Mouse (Mus musculus): ENCODE results near the gene Celf2. TPM values are rescaled to one million over a fixed set of nuclear protein-coding genes. Genes with fewer than 3 reads are reported as not detected.

Gene Celf2
- total RNA-seq, 1 experiment, result 3.7 TPM

DNA sequence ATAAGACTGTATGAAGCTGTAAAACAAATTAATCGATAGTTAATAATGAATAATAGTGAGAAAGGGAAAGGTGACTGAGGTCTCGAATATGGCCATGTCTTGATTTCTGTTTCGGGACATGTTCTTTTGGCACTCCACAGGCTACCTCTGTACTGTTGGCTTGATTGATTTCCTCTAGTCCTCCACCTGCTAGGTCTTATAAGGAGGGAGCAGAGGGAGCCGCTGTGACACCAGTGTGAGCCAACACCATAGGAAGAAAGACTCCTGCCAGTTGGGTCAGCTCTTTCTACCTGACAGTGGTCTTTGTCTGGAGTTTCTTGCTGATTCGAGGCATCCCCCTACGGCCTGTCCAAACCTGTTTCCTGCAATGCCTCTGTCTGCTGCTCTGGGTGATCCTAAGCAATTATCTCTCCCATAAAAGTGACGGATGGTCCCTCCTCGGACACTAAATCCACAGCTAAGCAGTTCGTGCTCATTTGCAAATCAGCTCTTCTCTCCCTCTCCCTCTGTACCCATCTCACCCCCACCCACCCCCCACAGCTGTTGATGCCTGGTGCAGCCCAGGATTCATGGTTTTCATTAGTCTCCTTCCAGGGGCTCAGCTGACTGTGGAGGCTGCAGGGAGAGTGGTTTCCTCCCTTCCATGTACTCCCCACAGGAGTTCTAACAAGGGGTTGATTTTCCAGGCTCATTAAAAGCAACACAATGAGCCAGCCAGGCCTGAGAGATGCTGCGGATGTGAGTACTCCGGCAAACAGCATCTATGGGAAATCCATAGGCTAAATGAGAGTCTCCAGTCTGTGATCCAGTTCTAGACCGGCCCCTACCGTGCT lies 1003.2 kb downstream of the Celf2 start:
- DNase-seq (ENCODE audit: low read depth, low spot score), result no peak
- Histone ChIP-seq H3K4me3 (ENCODE audit: insufficient read depth in 1 of 2, low read depth in 1 of 2, low read length in 2 of 2, poor library complexity in 1 of 2, severe bottlenecking in 1 of 2) (no peak overlapping the region), H3K9me3 (ENCODE audit: control insufficient read depth, insufficient read depth, low read depth, low read length) (no peaks in the 10 kb centered on the region), H3K9ac (ENCODE audit: insufficient read depth, low read depth, low read length, poor library complexity, severe bottlenecking) (no peak overlapping the region), H3K27ac (ENCODE audit: insufficient read depth, low read depth, low read length, poor library complexity, severe bottlenecking) (no peak overlapping the region), H3K36me3 (ENCODE audit: control insufficient read depth, insufficient read depth, low read length, poor library complexity, severe bottlenecking) (no peaks in the 10 kb centered on the region), H3K4me1 (ENCODE audit: control insufficient read depth in 2 of 2, insufficient read depth in 2 of 2, low read length in 2 of 2, poor library complexity in 1 of 2) (no peaks in the 10 kb centered on the region)
- TF ChIP-seq CHD2 (IDR thresholded peaks at IDR 0.05; ENCODE audit: low read depth, low read length) (no peak), ZC3H11A (IDR thresholded peaks at IDR 0.05; ENCODE audit: borderline replicate concordance, low read depth, low read length) (no peak), HCFC1 (IDR thresholded peaks at IDR 0.05; ENCODE audit: borderline replicate concordance, insufficient read depth, low read length) (no peak), ZNF384 (IDR thresholded peaks at IDR 0.05; ENCODE audit: low read depth, low read length) (no peak), MAFK (IDR thresholded peaks at IDR 0.05; ENCODE audit: insufficient read depth, low read depth, low read length) (no peak)
- in situ Hi-C loops (cut with MboI; ENCODE audit: low sequenced_read_pairs in 2 of 2, unreplicated experiment in 2 of 2), result no loop called here

DNA sequence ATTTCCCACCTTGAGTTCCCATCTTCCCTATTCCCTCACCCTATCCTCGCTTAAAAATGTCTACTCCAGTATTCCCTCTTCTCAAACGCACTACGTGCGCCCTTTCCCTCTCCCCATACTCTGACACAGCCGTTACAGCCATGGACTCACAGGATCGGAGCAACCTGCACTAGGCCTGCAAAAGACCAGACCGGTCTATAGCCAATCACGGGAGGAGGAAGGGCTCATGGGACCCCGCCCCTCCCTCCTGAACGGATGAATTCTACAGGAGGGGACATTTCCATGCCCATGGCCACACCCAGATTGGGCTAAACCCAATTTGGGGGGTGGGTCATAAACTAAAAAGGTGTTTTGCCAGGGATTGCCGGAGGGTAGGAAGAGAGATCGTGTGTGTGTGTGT lies 1003.8 kb downstream of the Celf2 start:
- in situ Hi-C loops (cut with MboI; ENCODE audit: low sequenced_read_pairs in 2 of 2, unreplicated experiment in 2 of 2), result no loop called here
- no peaks in the 10 kb centered on the region for H3K9me3 ChIP-seq (ENCODE audit: control insufficient read depth, insufficient read depth, low read depth, low read length)
- H3K27ac ChIP-seq (ENCODE audit: insufficient read depth, low read depth, low read length, poor library complexity, severe bottlenecking), result no peak overlapping the region
- no peaks in the 10 kb centered on the region for H3K4me1 ChIP-seq (ENCODE audit: control insufficient read depth in 2 of 2, insufficient read depth in 2 of 2, low read length in 2 of 2, poor library complexity in 1 of 2)
- no peak overlapping the region for H3K4me3 ChIP-seq (ENCODE audit: insufficient read depth in 1 of 2, low read depth in 1 of 2, low read length in 2 of 2, poor library complexity in 1 of 2, severe bottlenecking in 1 of 2)
- TF ChIP-seq ZC3H11A (IDR thresholded peaks at IDR 0.05; ENCODE audit: borderline replicate concordance, low read depth, low read length), result no peak
- TF ChIP-seq CHD2 (IDR thresholded peaks at IDR 0.05; ENCODE audit: low read depth, low read length), result no peak
- no peak for TF ChIP-seq HCFC1 (IDR thresholded peaks at IDR 0.05; ENCODE audit: borderline replicate concordance, insufficient read depth, low read length)
- no peak for TF ChIP-seq MAFK (IDR thresholded peaks at IDR 0.05; ENCODE audit: insufficient read depth, low read depth, low read length)
- no peak overlapping the region for H3K9ac ChIP-seq (ENCODE audit: insufficient read depth, low read depth, low read length, poor library complexity, severe bottlenecking)
- no peaks in the 10 kb centered on the region for H3K36me3 ChIP-seq (ENCODE audit: control insufficient read depth, insufficient read depth, low read length, poor library complexity, severe bottlenecking)
- DNase-seq (ENCODE audit: low read depth, low spot score), result no peak

DNA sequence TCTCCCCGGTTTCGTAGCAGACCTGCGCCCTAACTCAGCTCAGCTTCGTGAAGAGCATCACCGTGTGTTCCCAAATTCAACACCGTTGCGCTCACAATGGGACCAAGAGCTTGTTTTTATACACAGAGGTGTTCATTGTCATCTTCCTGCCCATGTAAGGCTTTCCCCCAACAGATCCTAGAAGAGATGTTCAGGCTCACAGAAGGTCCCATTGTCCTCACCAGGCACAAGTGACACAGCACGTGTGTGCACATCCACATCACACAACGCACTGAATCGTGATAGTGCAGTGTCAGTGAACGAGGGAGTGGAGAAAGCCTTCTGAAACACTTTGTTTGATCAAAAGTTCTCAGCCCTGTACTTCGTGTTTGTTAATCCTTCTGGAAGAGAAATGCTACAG lies 1011.3 kb downstream of the Celf2 start:
- no peak overlapping the region for H3K27ac ChIP-seq (ENCODE audit: insufficient read depth, low read depth, low read length, poor library complexity, severe bottlenecking)
- H3K4me1 ChIP-seq (ENCODE audit: control insufficient read depth in 2 of 2, insufficient read depth in 2 of 2, low read length in 2 of 2, poor library complexity in 1 of 2), result no peaks in the 10 kb centered on the region
- no peaks in the 10 kb centered on the region for H3K9me3 ChIP-seq (ENCODE audit: control insufficient read depth, insufficient read depth, low read depth, low read length)
- in situ Hi-C loops (cut with MboI; ENCODE audit: low sequenced_read_pairs in 2 of 2, unreplicated experiment in 2 of 2), result no loop called here
- no peaks in the 10 kb centered on the region for H3K36me3 ChIP-seq (ENCODE audit: control insufficient read depth, insufficient read depth, low read length, poor library complexity, severe bottlenecking)
- no peak for TF ChIP-seq MAFK (IDR thresholded peaks at IDR 0.05; ENCODE audit: insufficient read depth, low read depth, low read length)
- TF ChIP-seq HCFC1 (IDR thresholded peaks at IDR 0.05; ENCODE audit: borderline replicate concordance, insufficient read depth, low read length), result no peak
- TF ChIP-seq CHD2 (IDR thresholded peaks at IDR 0.05; ENCODE audit: low read depth, low read length), result no peak
- TF ChIP-seq ZC3H11A (IDR thresholded peaks at IDR 0.05; ENCODE audit: borderline replicate concordance, low read depth, low read length), result no peak
- no peak for TF ChIP-seq ZNF384 (IDR thresholded peaks at IDR 0.05; ENCODE audit: low read depth, low read length)
- H3K4me3 ChIP-seq (ENCODE audit: insufficient read depth in 1 of 2, low read depth in 1 of 2, low read length in 2 of 2, poor library complexity in 1 of 2, severe bottlenecking in 1 of 2), result no peak overlapping the region
- no peak overlapping the region for H3K9ac ChIP-seq (ENCODE audit: insufficient read depth, low read depth, low read length, poor library complexity, severe bottlenecking)
- no peak for DNase-seq (ENCODE audit: low read depth, low spot score)

DNA sequence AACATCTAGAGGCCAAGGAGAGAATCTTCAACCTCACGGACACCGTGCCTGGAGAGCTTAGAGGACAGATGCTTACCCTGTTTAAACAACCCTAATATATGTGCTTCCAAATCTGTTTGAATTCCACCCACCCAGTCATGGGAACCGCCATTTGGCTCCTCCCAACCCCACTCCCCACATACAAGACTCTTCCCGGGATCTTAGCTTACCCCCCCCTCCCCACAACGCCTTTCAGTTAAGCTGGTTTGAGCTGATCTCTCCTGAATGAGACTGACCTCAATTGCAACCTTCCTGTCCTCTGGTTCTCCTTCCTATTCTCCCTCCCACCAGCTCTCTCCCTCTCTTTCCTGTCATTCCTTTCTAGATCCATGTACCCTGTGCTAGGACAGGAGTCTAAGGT lies 1011.7 kb downstream of the Celf2 start:
- Histone ChIP-seq H3K36me3 (ENCODE audit: control insufficient read depth, insufficient read depth, low read length, poor library complexity, severe bottlenecking) (no peaks in the 10 kb centered on the region), H3K4me3 (ENCODE audit: insufficient read depth in 1 of 2, low read depth in 1 of 2, low read length in 2 of 2, poor library complexity in 1 of 2, severe bottlenecking in 1 of 2) (no peak overlapping the region), H3K27ac (ENCODE audit: insufficient read depth, low read depth, low read length, poor library complexity, severe bottlenecking) (no peak overlapping the region), H3K4me1 (ENCODE audit: control insufficient read depth in 2 of 2, insufficient read depth in 2 of 2, low read length in 2 of 2, poor library complexity in 1 of 2) (no peaks in the 10 kb centered on the region), H3K9me3 (ENCODE audit: control insufficient read depth, insufficient read depth, low read depth, low read length) (no peaks in the 10 kb centered on the region), H3K9ac (ENCODE audit: insufficient read depth, low read depth, low read length, poor library complexity, severe bottlenecking) (no peak overlapping the region)
- no peak for DNase-seq (ENCODE audit: low read depth, low spot score)
- in situ Hi-C loops (cut with MboI; ENCODE audit: low sequenced_read_pairs in 2 of 2, unreplicated experiment in 2 of 2), result no loop called here
- TF ChIP-seq ZNF384 (IDR thresholded peaks at IDR 0.05; ENCODE audit: low read depth, low read length), result no peak
- TF ChIP-seq CHD2 (IDR thresholded peaks at IDR 0.05; ENCODE audit: low read depth, low read length), result no peak
- TF ChIP-seq HCFC1 (IDR thresholded peaks at IDR 0.05; ENCODE audit: borderline replicate concordance, insufficient read depth, low read length), result no peak
- no peak for TF ChIP-seq MAFK (IDR thresholded peaks at IDR 0.05; ENCODE audit: insufficient read depth, low read depth, low read length)
- TF ChIP-seq ZC3H11A (IDR thresholded peaks at IDR 0.05; ENCODE audit: borderline replicate concordance, low read depth, low read length), result no peak

Data from ES-E14 (cell line).